10 mouse cellular contexts compared by ENCODE assay signal in the genomic region with DNA sequence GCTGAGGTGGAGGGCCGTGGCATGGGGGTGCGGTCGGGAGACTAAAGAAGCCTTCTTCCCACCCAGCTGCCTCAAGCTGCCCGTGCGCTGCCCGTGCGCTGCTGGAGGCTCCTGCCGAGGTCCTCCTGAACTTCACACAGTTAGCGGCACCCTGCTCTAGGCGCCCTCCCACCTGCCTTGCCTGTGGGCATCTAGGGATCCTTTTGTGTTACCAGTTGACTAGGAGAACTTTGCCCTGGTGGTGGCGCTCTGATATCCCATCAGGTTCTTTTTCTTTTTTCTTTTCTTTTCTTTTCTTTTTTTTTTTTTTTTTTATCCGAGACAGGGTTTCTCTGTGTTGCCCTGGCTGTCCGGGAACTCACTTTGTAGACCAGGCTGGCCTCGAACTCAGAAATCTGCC. TPM values are rescaled to one million over a fixed set of nuclear protein-coding genes. Genes with fewer than 3 reads are reported as not detected.
DNase-seq lines count a peak whose midpoint lies in the region; ATAC-seq and TF ChIP-seq lines count a peak whose summit lies in the region.
"Had no signal": no experiment of that assay in that cellular context is flagged by ENCODE, and none has a peak within 500 bp of the region (broad histone marks: within the 10 kb centered on the region; RNA-seq: fewer than 3 reads in every experiment).

No protein-coding gene starts in this region.

- H3K36me3 ChIP-seq in forebrain, embryonic 12.5 days (replicated peaks), result no peaks in the 10 kb centered on the region
- H3K36me3 ChIP-seq in forebrain, embryonic 14.5 days (ENCODE audit: control insufficient read depth, insufficient read depth, low read length), result no peaks in the 10 kb centered on the region
- H3K36me3 ChIP-seq in neural tube, embryonic 12.5 days, result no peaks in the 10 kb centered on the region
- H3K36me3 ChIP-seq in intestine, embryonic 16.5 days (ENCODE audit: control insufficient read depth, insufficient read depth, low read length), result no peaks in the 10 kb centered on the region
- no peaks in the 10 kb centered on the region for H3K36me3 ChIP-seq in stomach, embryonic 16.5 days (ENCODE audit: control insufficient read depth, insufficient read depth, low read length)

- TF ChIP-seq CTCF in left cerebral cortex, adult 2 months (IDR thresholded peaks at IDR 0.05), result no peak

- H3K4me3 ChIP-seq in forebrain, embryonic 12.5 days (replicated peaks), result no peak overlapping the region
- no peak overlapping the region for H3K4me3 ChIP-seq in forebrain, embryonic 14.5 days (ENCODE audit: low read depth, low read length)
- H3K4me3 ChIP-seq in neural tube, embryonic 12.5 days, result no peak overlapping the region
- 0 out of 2 replicates have a peak overlapping the region, but pooled peaks have one; percentile 7 for H3K4me3 ChIP-seq in intestine, embryonic 16.5 days (ENCODE audit: low read length)
- 0 out of 2 replicates have a peak overlapping the region, but pooled peaks have one; percentile 1 for H3K4me3 ChIP-seq in stomach, embryonic 16.5 days (replicated peaks; ENCODE audit: low read length)
- no peak overlapping the region for H3K4me3 ChIP-seq in left cerebral cortex, adult 2 months

- H3K4me2 ChIP-seq in forebrain, embryonic 12.5 days, result peak overlapping the region; percentile 21; the same call in 1 of the 2 replicates
- no peak overlapping the region for H3K4me2 ChIP-seq in forebrain, embryonic 14.5 days (ENCODE audit: low read length)
- peak overlapping the region; percentile 12; the same call in 1 of the 2 replicates for H3K4me2 ChIP-seq in neural tube, embryonic 12.5 days (replicated peaks)
- peak overlapping the region; percentile 1; the same call in 1 of the 2 replicates for H3K4me2 ChIP-seq in intestine, embryonic 16.5 days (ENCODE audit: low read depth, low read length)
- peak overlapping the region; percentile 40 for H3K4me2 ChIP-seq in stomach, embryonic 16.5 days (ENCODE audit: low read depth, low read length)

- peaks cover 13% of the 10 kb centered on the region for H3K4me1 ChIP-seq in forebrain, embryonic 12.5 days
- H3K4me1 ChIP-seq in forebrain, embryonic 14.5 days (ENCODE audit: control insufficient read depth, insufficient read depth, low read length), result peaks cover 4% of the 10 kb centered on the region; the same call in 1 of the 2 replicates
- H3K4me1 ChIP-seq in neural tube, embryonic 12.5 days, result peaks cover 6% of the 10 kb centered on the region; the same call in 1 of the 2 replicates
- H3K4me1 ChIP-seq in intestine, embryonic 16.5 days (ENCODE audit: control insufficient read depth, insufficient read depth, low read length), result peaks cover 7% of the 10 kb centered on the region
- peaks cover 3% of the 10 kb centered on the region; the same call in 1 of the 2 replicates for H3K4me1 ChIP-seq in stomach, embryonic 16.5 days (ENCODE audit: control insufficient read depth, insufficient read depth, low read length)

- intact Hi-C loops in left cerebral cortex, adult 2 months (cut with DNase I), result loop anchor here (5.0 kb wide), 2 partner anchors 36 to 111 kb away; no protein-coding TSS in a partner anchor

- H3K27me3 ChIP-seq in forebrain, embryonic 12.5 days, result peaks cover 22% of the 10 kb centered on the region
- H3K27me3 ChIP-seq in forebrain, embryonic 14.5 days (replicated peaks; ENCODE audit: control insufficient read depth, insufficient read depth, low read length), result no peaks in the 10 kb centered on the region
- peaks cover 7% of the 10 kb centered on the region; the same call in 1 of the 2 replicates for H3K27me3 ChIP-seq in neural tube, embryonic 12.5 days (replicated peaks)
- no peaks in the 10 kb centered on the region for H3K27me3 ChIP-seq in intestine, embryonic 16.5 days (replicated peaks; ENCODE audit: control insufficient read depth, insufficient read depth, low read length)
- no peaks in the 10 kb centered on the region for H3K27me3 ChIP-seq in stomach, embryonic 16.5 days (ENCODE audit: control insufficient read depth, insufficient read depth, low read length)

- ATAC-seq in forebrain, embryonic 12.5 days (ENCODE audit: low FRiP score), result no peak
- no peak for ATAC-seq in forebrain, embryonic 14.5 days
- ATAC-seq in neural tube, embryonic 12.5 days (ENCODE audit: low FRiP score, low read depth), result no peak
- no peak; the same call in 1 of the 2 replicates for ATAC-seq in intestine, embryonic 16.5 days
- no peak for ATAC-seq in stomach, embryonic 16.5 days (ENCODE audit: insufficient read depth, low FRiP score)

- no peak overlapping the region for H3K27ac ChIP-seq in forebrain, embryonic 12.5 days
- no peak overlapping the region for H3K27ac ChIP-seq in forebrain, embryonic 14.5 days (ENCODE audit: low read depth, low read length)
- no peak overlapping the region for H3K27ac ChIP-seq in neural tube, embryonic 12.5 days
- H3K27ac ChIP-seq in intestine, embryonic 16.5 days (ENCODE audit: low read length), result no peak overlapping the region
- no peak overlapping the region for H3K27ac ChIP-seq in stomach, embryonic 16.5 days (ENCODE audit: low read length)
- no peak overlapping the region for H3K27ac ChIP-seq in left cerebral cortex, adult 2 months

- no peak overlapping the region for H3K9ac ChIP-seq in forebrain, embryonic 12.5 days
- no peak overlapping the region for H3K9ac ChIP-seq in forebrain, embryonic 14.5 days (ENCODE audit: low read length)
- H3K9ac ChIP-seq in neural tube, embryonic 12.5 days, result no peak overlapping the region
- no peak overlapping the region for H3K9ac ChIP-seq in intestine, embryonic 16.5 days (ENCODE audit: low read depth, low read length)
- H3K9ac ChIP-seq in stomach, embryonic 16.5 days (ENCODE audit: low read length), result no peak overlapping the region

- 31% methylated on average over 13 of the region's 14 CpGs for WGBS in forebrain, embryonic 12.5 days
- WGBS in forebrain, embryonic 14.5 days, result 40% methylated on average over 14 of the region's 14 CpGs
- 41% methylated on average over 14 of the region's 14 CpGs for WGBS in neural tube, embryonic 12.5 days
- WGBS in intestine, embryonic 16.5 days, result 35% methylated on average over 14 of the region's 14 CpGs
- WGBS in stomach, embryonic 16.5 days, result 27% methylated on average over 14 of the region's 14 CpGs

- DNase-seq in forebrain, embryonic 14.5 days (ENCODE audit: low spot score), result no peak
- DNase-seq in neural tube, embryonic 10.5 days (ENCODE audit: extremely low spot score, low spot score), result no peak
- DNase-seq in left cerebral cortex, adult 2 months (ENCODE audit: extremely low spot score in 1 of 2, low spot score in 2 of 2), result no peak
- DNase-seq in right cerebral cortex, adult 2 months (ENCODE audit: low spot score in 2 of 2), result no peak

- H3K9me3 ChIP-seq in forebrain, embryonic 12.5 days, result no peaks in the 10 kb centered on the region
- no peaks in the 10 kb centered on the region for H3K9me3 ChIP-seq in forebrain, embryonic 14.5 days (replicated peaks; ENCODE audit: control insufficient read depth, low read length)
- no peaks in the 10 kb centered on the region for H3K9me3 ChIP-seq in neural tube, embryonic 12.5 days
- H3K9me3 ChIP-seq in intestine, embryonic 16.5 days (ENCODE audit: control insufficient read depth, low read length), result no peaks in the 10 kb centered on the region
- H3K9me3 ChIP-seq in stomach, embryonic 16.5 days (replicated peaks; ENCODE audit: control insufficient read depth, low read length), result no peaks in the 10 kb centered on the region

RNA-seq across cellular contexts. Expression of a gene that starts 19.4 kb away (rescaled TPM):
- polyA plus RNA-seq in forebrain, embryonic 12.5 days (2016; fragmentation: Nextera tagmentation; extraction: Ambion mirVana), result not detected in 2 replicates
- polyA plus RNA-seq in forebrain, embryonic 14.5 days (2014; fragmentation: Nextera tagmentation; extraction: Ambion mirVana), result not detected in 2 replicates
- not detected in 2 replicates for polyA plus RNA-seq in neural tube, embryonic 12.5 days (2016; fragmentation: Nextera tagmentation; extraction: Ambion mirVana)
- not detected in 2 replicates for polyA plus RNA-seq in intestine, embryonic 16.5 days (2015; fragmentation: Nextera tagmentation; extraction: Ambion mirVana)
- polyA plus RNA-seq in stomach, embryonic 16.5 days (2015; fragmentation: Nextera tagmentation; extraction: Ambion mirVana), result not detected in 2 replicates
- not detected for total RNA-seq in left cerebral cortex, adult 2 months (2021)
- polyA plus RNA-seq: large intestine, adult 2 months; lung, postnatal 0 days had no signal

RNA-seq across cellular contexts. Expression of a gene that starts 31.7 kb away (rescaled TPM):
- polyA plus RNA-seq in forebrain, embryonic 12.5 days (2016; fragmentation: Nextera tagmentation; extraction: Ambion mirVana), result not detected in 2 replicates
- not detected in 2 replicates for polyA plus RNA-seq in forebrain, embryonic 14.5 days (2014; fragmentation: Nextera tagmentation; extraction: Ambion mirVana)
- polyA plus RNA-seq in neural tube, embryonic 12.5 days (2016; fragmentation: Nextera tagmentation; extraction: Ambion mirVana), result not detected in 2 replicates
- polyA plus RNA-seq in intestine, embryonic 16.5 days (2015; fragmentation: Nextera tagmentation; extraction: Ambion mirVana), result not detected in 2 replicates
- not detected in 2 replicates for polyA plus RNA-seq in stomach, embryonic 16.5 days (2015; fragmentation: Nextera tagmentation; extraction: Ambion mirVana)
- not detected for total RNA-seq in left cerebral cortex, adult 2 months (2021)
- polyA plus RNA-seq: large intestine, adult 2 months; lung, postnatal 0 days had no signal

RNA-seq across cellular contexts. Expression of a gene that starts 39.1 kb away (rescaled TPM):
- 6.7 and 8.8 TPM in 2 replicates for polyA plus RNA-seq in forebrain, embryonic 12.5 days (2016; fragmentation: Nextera tagmentation; extraction: Ambion mirVana)
- 8.7 and 9.8 TPM in 2 replicates for polyA plus RNA-seq in forebrain, embryonic 14.5 days (2014; fragmentation: Nextera tagmentation; extraction: Ambion mirVana)
- 16.6 and 18.8 TPM in 2 replicates for polyA plus RNA-seq in neural tube, embryonic 12.5 days (2016; fragmentation: Nextera tagmentation; extraction: Ambion mirVana)
- 1.1 and 1.3 TPM in 2 replicates for polyA plus RNA-seq in intestine, embryonic 16.5 days (2015; fragmentation: Nextera tagmentation; extraction: Ambion mirVana)
- 1.0 and 1.7 TPM in 2 replicates for polyA plus RNA-seq in stomach, embryonic 16.5 days (2015; fragmentation: Nextera tagmentation; extraction: Ambion mirVana)
- 100 to 1,000 TPM in 1 of 2 experiments, 10 to 100 TPM in 1; 96.7 to 105 TPM for total RNA-seq in left cerebral cortex, adult 2 months (2021)

RNA-seq across cellular contexts. Expression of a gene that starts 49.8 kb away (rescaled TPM):
- polyA plus RNA-seq in forebrain, embryonic 12.5 days (2016; fragmentation: Nextera tagmentation; extraction: Ambion mirVana), result not detected in 2 replicates
- polyA plus RNA-seq in forebrain, embryonic 14.5 days (2014; fragmentation: Nextera tagmentation; extraction: Ambion mirVana), result not detected in 2 replicates
- not detected in 2 replicates for polyA plus RNA-seq in neural tube, embryonic 12.5 days (2016; fragmentation: Nextera tagmentation; extraction: Ambion mirVana)
- 94.3 and 150 TPM in 2 replicates for polyA plus RNA-seq in intestine, embryonic 16.5 days (2015; fragmentation: Nextera tagmentation; extraction: Ambion mirVana)
- polyA plus RNA-seq in stomach, embryonic 16.5 days (2015; fragmentation: Nextera tagmentation; extraction: Ambion mirVana), result 124 and 215 TPM in 2 replicates
- total RNA-seq in left cerebral cortex, adult 2 months (2021), result not detected
- polyA plus RNA-seq: lung, postnatal 0 days had no signal

RNA-seq across cellular contexts. Expression of a gene that starts 53.7 kb away (rescaled TPM):
- polyA plus RNA-seq in forebrain, embryonic 12.5 days (2016; fragmentation: Nextera tagmentation; extraction: Ambion mirVana), result 3.4 and 4.5 TPM in 2 replicates
- polyA plus RNA-seq in forebrain, embryonic 14.5 days (2014; fragmentation: Nextera tagmentation; extraction: Ambion mirVana), result 3.3 and 4.9 TPM in 2 replicates
- polyA plus RNA-seq in neural tube, embryonic 12.5 days (2016; fragmentation: Nextera tagmentation; extraction: Ambion mirVana), result 6.6 and 8.1 TPM in 2 replicates
- polyA plus RNA-seq in intestine, embryonic 16.5 days (2015; fragmentation: Nextera tagmentation; extraction: Ambion mirVana), result 17.8 and 19.4 TPM in 2 replicates
- polyA plus RNA-seq in stomach, embryonic 16.5 days (2015; fragmentation: Nextera tagmentation; extraction: Ambion mirVana), result 17.7 and 19.2 TPM in 2 replicates
- 1 to 10 TPM; 1.3 to 1.6 TPM for total RNA-seq in left cerebral cortex, adult 2 months (2021)

Comparison
In these comparisons a context has a peak if more than half of its experiments do, and no peak if none do; other contexts are left out.
1. H3K4me3 ChIP-seq: peak in intestine, embryonic 16.5 days (single experiment) and stomach, embryonic 16.5 days (single experiment); none in forebrain, embryonic 12.5 days (single experiment), forebrain, embryonic 14.5 days (single experiment), neural tube, embryonic 12.5 days (single experiment) and left cerebral cortex, adult 2 months (single experiment).